Mouse (Mus musculus) mesoderm, embryonic 11.5 days (tissue): Measurements from ENCODE around the gene Krt18.
"Not testable (repeated sequence)": the region's sequence is repeated elsewhere in the genome, so short reads cannot be mapped to it uniquely, and the experiment has no call there.

Source experiments
- DNase-seq: peaks from one replicate; pipeline ENCODE4 v3.0.0-alpha.2; 2012; ENCODE audit warnings: low read depth, low spot score

Krt18 gene

DNA sequence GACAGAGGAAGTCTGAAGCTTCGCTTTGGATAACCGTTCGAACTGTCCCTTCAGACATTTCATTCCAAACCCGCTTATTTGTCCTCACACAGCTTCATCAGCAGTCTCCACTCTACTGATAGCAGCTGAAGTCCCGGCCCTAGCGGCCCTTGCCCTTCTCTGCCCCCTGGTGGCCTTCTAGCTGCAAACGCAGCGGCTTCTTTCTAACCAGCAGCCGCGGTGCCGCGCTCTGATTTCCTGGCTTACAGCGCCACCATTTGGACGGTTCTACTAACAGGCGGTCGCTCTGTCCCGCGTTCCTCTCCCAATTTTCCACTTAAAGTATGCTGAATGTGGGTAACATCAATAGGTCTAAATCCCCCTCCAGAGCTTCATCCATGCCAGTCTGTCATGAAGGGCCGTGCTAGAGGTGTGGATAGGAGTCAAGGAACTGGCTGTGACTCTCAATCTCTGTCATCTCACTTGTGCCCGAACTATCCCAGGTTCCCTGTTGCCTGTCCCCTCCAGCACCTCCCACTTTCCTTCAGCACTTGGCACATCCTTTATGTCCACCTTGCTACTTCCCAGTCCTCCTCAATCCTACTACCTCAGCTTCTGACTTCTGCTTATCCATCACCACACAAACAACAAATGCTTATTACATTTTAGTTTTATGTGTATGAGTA, 37.8 kb downstream of the Krt18 start:
- peak; percentile 94 for DNase-seq

GRCm38 (mm10) chr15:102070476-102071467, 42.8 kb downstream of the Krt18 start:
- no peak for DNase-seq

DNA sequence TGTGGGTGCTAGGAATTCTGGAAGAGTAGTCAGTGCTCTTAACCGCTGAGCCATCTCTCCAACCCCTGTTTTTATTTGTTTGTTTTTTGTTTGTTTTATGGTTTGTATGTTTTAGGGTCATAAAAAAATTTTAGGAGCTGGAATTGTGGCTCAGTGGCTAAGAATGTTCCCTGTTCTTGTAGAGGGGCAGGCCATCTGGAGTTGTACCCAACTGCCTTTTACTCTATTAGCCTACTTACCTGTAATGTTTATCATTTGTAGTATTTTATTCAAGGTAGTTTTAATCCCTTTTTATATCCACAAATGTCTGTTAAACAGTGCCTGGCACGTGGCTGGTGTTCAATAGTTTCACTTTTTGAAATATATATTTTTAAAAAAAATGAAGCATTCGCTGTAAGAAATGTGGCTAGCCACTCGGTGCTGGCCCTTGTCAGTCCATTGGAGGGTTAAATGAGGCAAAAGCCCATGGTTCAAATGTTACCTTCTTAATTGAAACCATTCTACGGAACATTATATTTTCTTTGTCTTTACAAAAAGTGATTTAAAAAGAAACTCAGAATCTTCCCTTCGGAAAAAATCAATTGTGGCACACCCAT, 45.1 kb downstream of the Krt18 start:
- DNase-seq = no peak

DNA sequence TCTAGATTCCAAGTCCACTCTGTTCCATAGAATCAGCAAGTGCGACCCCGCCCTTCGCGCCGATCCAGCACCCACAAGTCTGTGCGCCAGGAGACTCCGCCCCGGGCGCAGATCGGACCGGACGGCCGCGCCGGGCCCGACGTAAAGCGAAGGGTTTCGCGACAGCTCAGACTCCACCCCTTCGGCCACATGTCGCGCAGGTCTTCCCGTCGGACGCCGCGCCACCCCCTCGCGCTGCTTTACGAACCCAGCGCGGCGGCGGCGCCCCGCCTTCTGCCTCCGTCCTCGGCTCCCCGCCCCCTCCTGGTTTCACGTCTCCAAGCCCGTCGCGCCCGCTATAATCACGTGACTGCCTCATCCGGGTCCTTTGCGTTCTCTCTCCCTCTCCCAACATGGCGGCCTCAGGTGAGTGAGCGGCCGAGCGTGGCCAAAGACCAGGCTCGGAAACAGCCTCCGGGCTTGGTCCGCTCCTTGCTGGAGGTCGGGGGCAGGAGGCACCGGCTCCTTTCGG, 45.6 kb downstream of the Krt18 start, which contains the start of gene Eif4b:
Gene Eif4b, plus strand, starts transcription at position 215 of the 511 bp plus-strand sequence.
- DNase-seq = peak; percentile 100

DNA sequence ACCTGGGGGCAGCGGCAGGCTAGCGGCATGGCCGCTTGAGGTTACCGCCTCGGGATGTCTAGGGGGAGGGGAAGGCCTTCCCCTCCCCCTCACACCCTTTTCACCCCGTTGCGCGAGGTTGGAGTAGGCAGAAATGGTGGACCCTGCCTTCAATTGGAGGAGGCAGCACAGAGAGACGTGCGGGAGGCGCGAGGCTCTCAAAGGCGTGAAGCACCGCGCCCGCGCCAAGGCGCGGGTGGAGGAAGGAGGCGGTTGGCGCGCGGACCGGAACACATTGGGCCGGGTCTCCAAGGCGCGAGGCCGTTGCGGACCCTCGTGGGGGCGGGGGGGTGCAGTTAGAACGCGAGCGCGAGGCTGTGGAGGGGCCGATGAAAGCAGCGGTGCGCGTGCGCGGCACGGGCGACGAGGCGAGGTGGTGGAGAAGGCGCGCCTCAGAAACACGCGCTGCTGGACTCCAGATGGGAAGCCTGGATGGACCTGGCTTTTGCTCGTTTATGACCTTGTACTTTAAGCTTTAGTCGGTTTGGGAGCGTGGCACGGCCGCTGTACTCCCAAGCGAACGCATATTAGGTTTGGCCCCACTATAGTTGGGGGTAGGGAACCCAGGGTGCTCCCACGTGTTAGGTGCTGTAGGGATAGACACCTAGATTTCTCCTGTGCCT, 46.2 kb downstream of the Krt18 start:
- peak; percentile 72 for DNase-seq

GRCm38 (mm10) chr15:102074876-102075585, 47.1 kb downstream of the Krt18 start:
- no peak for DNase-seq

- DNase-seq = no peak
These were observed 49.2 kb downstream of the Krt18 start for GRCm38 (mm10) chr15:102077111-102077677.

- no peak for DNase-seq
These were observed 51.2 kb downstream of the Krt18 start for GRCm38 (mm10) chr15:102079221-102079620.

DNA sequence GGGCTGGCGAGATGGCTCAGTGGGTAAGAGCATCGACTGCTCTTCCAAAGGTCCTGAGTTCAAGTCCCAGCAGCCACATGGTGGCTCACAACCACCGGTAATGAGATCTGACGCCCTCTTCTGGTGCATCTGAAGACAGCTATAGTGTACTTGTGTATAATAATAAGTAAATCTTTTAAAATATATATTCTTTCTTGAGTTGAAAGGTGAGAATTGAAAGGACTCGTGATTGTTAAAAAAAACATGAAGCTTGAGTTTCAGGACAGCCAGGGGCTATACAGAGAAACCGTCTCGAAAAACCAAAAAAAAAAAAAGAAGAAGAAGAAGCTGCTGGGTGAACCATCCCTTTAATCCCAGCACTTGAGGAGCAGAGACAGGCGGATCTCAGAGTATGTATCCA, 51.9 kb downstream of the Krt18 start:
- DNase-seq = not testable (repeated sequence)

DNA sequence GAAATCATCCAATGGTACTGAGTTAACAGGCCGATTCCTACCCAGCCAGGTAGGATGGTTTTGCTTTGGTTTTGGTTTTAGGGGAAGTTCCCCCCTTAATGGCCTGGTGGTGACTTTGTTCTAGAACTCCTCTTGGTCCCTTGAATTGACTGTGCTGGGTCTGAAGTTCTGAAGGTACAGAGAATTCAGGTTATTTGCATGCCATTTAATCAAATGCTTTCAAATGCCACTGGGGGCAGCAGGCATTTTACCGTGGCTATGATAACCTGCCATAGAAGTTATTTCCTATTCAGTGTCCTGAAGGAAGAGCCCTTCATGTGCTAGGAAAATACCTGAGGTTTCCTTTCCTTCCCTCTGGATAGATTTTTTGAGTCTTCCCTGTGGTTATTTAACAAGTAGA, 52.4 kb downstream of the Krt18 start:
- DNase-seq = no peak
